Mouse (Mus musculus) liver, postnatal 0 days (tissue): ENCODE measurements around the gene Ell3.

Source experiments
- CTCF ChIP-seq: sonication (generic); IDR thresholded peaks from 2 replicates; pipeline ENCODE4 v1.5.1; 2016; ENCODE audit warnings: antibody characterized with exemption, low read depth
- EP300 ChIP-seq: IDR thresholded peaks from 2 replicates; pipeline ENCODE4 v1.6.1; 2016; ENCODE audit warnings: antibody characterized with exemption, low read depth, mild to moderate bottlenecking

DNA sequence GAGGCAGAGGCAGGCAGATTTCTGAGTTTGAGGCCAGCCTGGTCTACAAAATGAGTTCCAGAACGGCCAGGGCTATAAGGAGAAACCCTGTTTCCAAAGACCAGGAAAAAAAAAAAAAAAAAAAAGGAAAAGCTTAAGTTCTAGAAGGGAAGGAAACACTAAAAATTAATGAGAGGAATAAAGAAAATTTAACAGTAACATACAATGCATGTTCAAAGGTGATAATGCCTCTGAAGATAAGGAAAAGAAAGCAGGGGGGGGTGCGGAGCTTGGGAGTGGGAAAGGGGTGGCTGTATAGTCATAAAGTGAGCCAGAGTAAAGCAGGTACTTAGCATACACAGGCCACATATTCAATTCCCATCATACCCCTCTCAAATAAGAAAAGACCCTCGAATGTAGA is 1.0 kb upstream of the Ell3 start:
- no peak for TF ChIP-seq CTCF
- no peak for TF ChIP-seq EP300
